Mouse (Mus musculus) embryonic facial prominence, embryonic 12.5 days (tissue): ENCODE results near the gene Crkl. TPM values are rescaled to one million over a fixed set of nuclear protein-coding genes. Genes with fewer than 3 reads are reported as not detected.

Source experiments
- ATAC-seq: fragments of 200-750 bp; cut with Nextera tagmentation; 2 replicates; pipeline ENCODE4 v1.8.0; 2017; ENCODE audit not compliant: insufficient number of reproducible peaks, insufficient read depth, low FRiP score, low TSS enrichment
- H3K27ac ChIP-seq: fragments of 300-500 bp; sonication (generic); 2 replicates; pipeline ENCODE4 v1.5.1; 2016; ENCODE audit warnings: mild to moderate bottlenecking
- H3K27me3 ChIP-seq: fragments of 300-500 bp; sonication (generic); 2 replicates; pipeline ENCODE4 v1.6.1; 2016; ENCODE audit warnings: mild to moderate bottlenecking, moderate library complexity
- H3K36me3 ChIP-seq: fragments of 300-500 bp; sonication (generic); 2 replicates; pipeline ENCODE4 v1.6.1; 2016; ENCODE audit warnings: mild to moderate bottlenecking
- H3K4me1 ChIP-seq: fragments of 300-500 bp; sonication (generic); 2 replicates; pipeline ENCODE4 v1.6.1; 2016
- H3K4me2 ChIP-seq: fragments of 300-500 bp; sonication (generic); replicated peaks from 2 replicates; pipeline ENCODE4 v1.6.1; 2016; ENCODE audit warnings: mild to moderate bottlenecking, moderate library complexity
- H3K4me3 ChIP-seq: fragments of 300-500 bp; sonication (generic); 2 replicates; pipeline ENCODE4 v1.5.1; 2016; ENCODE audit warnings: mild to moderate bottlenecking
- H3K9ac ChIP-seq: fragments of 300-500 bp; sonication (generic); 2 replicates; pipeline ENCODE4 v1.6.1; 2016; ENCODE audit warnings: mild to moderate bottlenecking, moderate library complexity
- H3K9me3 ChIP-seq: fragments of 300-500 bp; sonication (generic); 2 replicates; pipeline ENCODE4 v1.6.1; 2016; ENCODE audit warnings: mild to moderate bottlenecking, moderate library complexity
- WGBS: fragments of 180-500 bp; shearing (Covaris S2); methylation state at CpG from one replicate; pipeline ENCODE4 v1.1.7; 2016; 5-methylcytosine and 5-hydroxymethylcytosine counted together
- polyA plus RNA-seq: library from polyadenylated mRNA; unstranded; fragments of >200 nt; fragmentation: Nextera tagmentation; extraction: Ambion mirVana; gene quantifications from 2 replicates; pipeline ENCODE4 v1.2.1, GENCODE M21; 2016

The Crkl gene
- polyA plus RNA-seq, 1 experiment from 2014 or later, result 91.3 TPM

GRCm38 (mm10) chr16:17532271-17532670 lies 80.5 kb downstream of the Crkl start:
- no peaks in the 10 kb centered on the region for H3K9me3 ChIP-seq
- WGBS, result 74% methylated on average over 4 of the region's 4 CpGs
- no peak overlapping the region for H3K4me3 ChIP-seq
- no peak overlapping the region for H3K27ac ChIP-seq
- ATAC-seq, result no peak
- H3K36me3 ChIP-seq, result peaks cover 18% of the 10 kb centered on the region
- H3K4me2 ChIP-seq, result no peak overlapping the region
- no peak overlapping the region for H3K9ac ChIP-seq
- H3K4me1 ChIP-seq, result peaks cover 18% of the 10 kb centered on the region
- H3K27me3 ChIP-seq, result no peaks in the 10 kb centered on the region

DNA sequence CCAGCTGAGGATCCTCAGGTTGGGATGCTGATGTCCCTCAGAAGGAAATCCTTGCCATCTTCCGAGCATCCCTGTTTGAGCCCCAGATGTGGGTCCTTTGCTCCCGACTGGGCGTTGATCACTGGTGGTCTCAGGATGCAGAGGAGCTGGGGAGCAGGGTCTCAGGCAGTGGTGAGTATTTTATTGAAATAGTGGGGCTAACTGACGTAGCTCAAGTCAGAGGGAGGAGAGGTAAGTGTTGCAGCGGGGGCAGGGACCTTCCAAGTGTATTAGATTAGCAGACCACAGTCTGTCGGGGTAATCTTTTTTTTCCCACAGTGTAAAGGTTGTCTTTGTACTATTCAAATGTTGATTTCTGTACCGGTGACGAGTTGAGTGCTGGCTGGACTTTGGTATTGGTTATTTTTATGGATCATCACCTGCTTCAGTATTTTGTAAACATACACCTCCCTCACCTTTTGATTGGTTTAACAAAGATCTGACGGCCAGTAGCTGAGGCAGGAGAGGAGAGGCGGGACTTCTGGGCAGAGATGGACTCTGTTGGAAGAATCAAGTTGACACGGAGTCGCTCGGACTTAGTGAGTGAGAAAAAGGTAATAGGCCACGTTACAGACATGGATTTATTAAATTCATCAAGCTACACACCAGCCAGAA lies 81.0 kb downstream of the Crkl start:
- Histone ChIP-seq H3K9ac (no peak overlapping the region), H3K36me3 (peaks cover 13% of the 10 kb centered on the region), H3K27ac (no peak overlapping the region), H3K27me3 (no peaks in the 10 kb centered on the region), H3K4me3 (no peak overlapping the region), H3K9me3 (no peaks in the 10 kb centered on the region), H3K4me1 (peaks cover 18% of the 10 kb centered on the region), H3K4me2 (no peak overlapping the region)
- no peak for ATAC-seq
- WGBS, result 70% methylated on average over 14 of the region's 14 CpGs

GRCm38 (mm10) chr16:17536584-17536983 lies 84.8 kb downstream of the Crkl start:
- Histone ChIP-seq H3K36me3 (no peaks in the 10 kb centered on the region), H3K4me1 (0 out of 2 replicates have a peak, but pooled peaks cover 4% of the 10 kb centered on the region), H3K4me2 (no peak overlapping the region), H3K9ac (no peak overlapping the region), H3K27ac (no peak overlapping the region), H3K4me3 (no peak overlapping the region), H3K9me3 (no peaks in the 10 kb centered on the region), H3K27me3 (0 out of 2 replicates have a peak, but pooled peaks cover 3% of the 10 kb centered on the region)
- ATAC-seq, result no peak
- WGBS, result 85% methylated on average over 3 of the region's 3 CpGs

Other genes with a start within 250 kb of the Crkl start
- gene Ube2l3, start 249.3 kb upstream of the Crkl start, polyA plus RNA-seq, result 339 and 358 TPM in 2 replicates
- gene Rimbp3, start 243.4 kb upstream of the Crkl start, polyA plus RNA-seq, result 0.46 and 0.52 TPM in 2 replicates
- gene Hic2, start 218.4 kb upstream of the Crkl start, polyA plus RNA-seq, result 10.6 and 12.7 TPM in 2 replicates
- 15.0 TPM in 2 replicates for gene Tmem191c, start 175.9 kb upstream of the Crkl start, polyA plus RNA-seq
- gene Serpind1, start 120.6 kb upstream of the Crkl start, polyA plus RNA-seq, result 0.39 and 0.51 TPM in 2 replicates
- gene Snap29, start 46.0 kb upstream of the Crkl start, polyA plus RNA-seq, result 12.9 and 13.0 TPM in 2 replicates
- 44.6 and 45.2 TPM in 2 replicates for gene Pi4ka, start 45.7 kb upstream of the Crkl start, polyA plus RNA-seq
- 1.0 and 1.5 TPM in 2 replicates for gene Aifm3, start 37.6 kb downstream of the Crkl start, polyA plus RNA-seq
- 104 and 118 TPM in 2 replicates for gene Lztr1, start 56.7 kb downstream of the Crkl start, polyA plus RNA-seq
- gene Thap7, start 79.1 kb downstream of the Crkl start, polyA plus RNA-seq, result 66.6 and 73.1 TPM in 2 replicates
- gene Lrrc74b, start 109.3 kb downstream of the Crkl start, polyA plus RNA-seq, result not detected in 2 replicates
- 0.34 and 0.46 TPM in 2 replicates for gene P2rx6, start 109.9 kb downstream of the Crkl start, polyA plus RNA-seq
- gene Slc7a4, start 131.2 kb downstream of the Crkl start, polyA plus RNA-seq, result 3.7 and 3.8 TPM in 2 replicates
- gene Smpd4, start 167.4 kb downstream of the Crkl start, polyA plus RNA-seq, result 44.1 and 49.3 TPM in 2 replicates
- 7.3 and 8.9 TPM in 2 replicates for gene Ccdc74a, start 194.5 kb downstream of the Crkl start, polyA plus RNA-seq